Mouse (Mus musculus) inflammation-experienced regulatory T-cells, adult 6 months (primary cell): ENCODE results near the gene Copz1. TPM values are rescaled to one million over a fixed set of nuclear protein-coding genes. Genes with fewer than 3 reads are reported as not detected.
"Not testable (repeated sequence)": the region's sequence is repeated elsewhere in the genome, so short reads cannot be mapped to it uniquely, and the experiment has no call there.

ENCODE experiments used
- ATAC-seq: one replicate; pipeline ENCODE4 v1.8.0; 2017
- polyA plus RNA-seq, 3 experiments: library from polyadenylated mRNA; unstranded; fragments of 100-300 nt; shearing (Covaris generic); gene quantifications; one replicate each; pipeline ENCODE4 v1.2.1; 2017

Gene Copz1
- polyA plus RNA-seq, 3 experiments from 2014 or later, result 216 to 248 (median 223) TPM

GRCm38 (mm10) chr15:103252660-103253059 lies 19.9 kb upstream of the Copz1 start:
- no peak for ATAC-seq

GRCm38 (mm10) chr15:103253352-103253751 lies 19.2 kb upstream of the Copz1 start:
- ATAC-seq, result no peak

GRCm38 (mm10) chr15:103255169-103255568 lies 17.3 kb upstream of the Copz1 start:
- ATAC-seq, result peak; percentile 17

GRCm38 (mm10) chr15:103256210-103256986 lies 16.1 kb upstream of the Copz1 start:
- no peak for ATAC-seq

- ATAC-seq, result peak; percentile 84
Measured at GRCm38 (mm10) chr15:103257790-103258728, 14.5 kb upstream of the Copz1 start, which contains the start of gene Nfe2. Nfe2 (minus strand) TSS chr15:103258403.

GRCm38 (mm10) chr15:103259162-103259561 lies 13.4 kb upstream of the Copz1 start:
- ATAC-seq, result no peak

- no peak for ATAC-seq
Measured at GRCm38 (mm10) chr15:103259989-103260388, 12.5 kb upstream of the Copz1 start.

GRCm38 (mm10) chr15:103264794-103265193 lies 7.7 kb upstream of the Copz1 start:
- ATAC-seq, result no peak

GRCm38 (mm10) chr15:103268903-103269302 lies 3.6 kb upstream of the Copz1 start:
- ATAC-seq, result no peak

GRCm38 (mm10) chr15:103275943-103276342 lies 3.4 kb downstream of the Copz1 start:
- not testable (repeated sequence) for ATAC-seq

- ATAC-seq, result no peak
Measured at GRCm38 (mm10) chr15:103277949-103278348, 5.4 kb downstream of the Copz1 start.

GRCm38 (mm10) chr15:103279750-103280149 lies 7.2 kb downstream of the Copz1 start:
- no peak for ATAC-seq

- ATAC-seq, result no peak
Measured at GRCm38 (mm10) chr15:103280817-103281464, 8.4 kb downstream of the Copz1 start.

GRCm38 (mm10) chr15:103281465-103282205 lies 9.1 kb downstream of the Copz1 start:
- ATAC-seq, result no peak

- no peak for ATAC-seq
Measured at GRCm38 (mm10) chr15:103284066-103284465, 11.6 kb downstream of the Copz1 start.

- ATAC-seq, result no peak
Measured at GRCm38 (mm10) chr15:103284647-103285046, 12.1 kb downstream of the Copz1 start.

- no peak for ATAC-seq
Measured at GRCm38 (mm10) chr15:103285778-103286417, 13.4 kb downstream of the Copz1 start.

- ATAC-seq, result no peak
Measured at GRCm38 (mm10) chr15:103289600-103289999, 17.1 kb downstream of the Copz1 start.

- ATAC-seq, result no peak
Measured at GRCm38 (mm10) chr15:103290417-103290816, 17.9 kb downstream of the Copz1 start.

- no peak for ATAC-seq
Measured at GRCm38 (mm10) chr15:103290843-103291242, 18.3 kb downstream of the Copz1 start.

- no peak for ATAC-seq
Measured at GRCm38 (mm10) chr15:103292673-103293345, 20.3 kb downstream of the Copz1 start.
